Mouse (Mus musculus) kidney, postnatal 4 days (tissue): ENCODE measurements around the gene Nr2f6.

ENCODE experiments used
- DNase-seq, 2 experiments: peaks; one replicate each; pipeline ENCODE4 v3.0.0; 2021; ENCODE audit warnings: mixed read lengths in 2 of 2

Nr2f6 gene

GRCm38 (mm10) chr8:71388267-71388666, 6.5 kb upstream of the Nr2f6 start:
- DNase-seq: peak in 1 of 2 experiments; percentile 10

GRCm38 (mm10) chr8:71385212-71385835, 3.6 kb upstream of the Nr2f6 start:
- DNase-seq: peak in 1 of 2 experiments; percentile 31

GRCm38 (mm10) chr8:71383860-71384259, 2.1 kb upstream of the Nr2f6 start:
- peak in 1 of 2 experiments; percentile 47 for DNase-seq

GRCm38 (mm10) chr8:71383396-71383795, 1.6 kb upstream of the Nr2f6 start:
- DNase-seq: peak in 1 of 2 experiments; percentile 38

- peak; percentile 92 to 95 for DNase-seq
Observed at GRCm38 (mm10) chr8:71381971-71382961, 506 bp upstream of the Nr2f6 start.

- DNase-seq: peak; percentile 59 to 70
Observed at GRCm38 (mm10) chr8:71380178-71381171, 1.3 kb downstream of the Nr2f6 start.

- peak; percentile 42 to 64 for DNase-seq
Observed at GRCm38 (mm10) chr8:71379512-71380075, 2.2 kb downstream of the Nr2f6 start.

- DNase-seq: peak in 1 of 2 experiments; percentile 35
Observed at GRCm38 (mm10) chr8:71379008-71379407, 2.8 kb downstream of the Nr2f6 start.

GRCm38 (mm10) chr8:71376423-71377030, 5.2 kb downstream of the Nr2f6 start:
- DNase-seq: peak in 1 of 2 experiments; percentile 26

- DNase-seq: peak; percentile 80 to 90
Observed at GRCm38 (mm10) chr8:71375581-71376422, 6.0 kb downstream of the Nr2f6 start.

- DNase-seq: peak; percentile 71 to 81
Observed at GRCm38 (mm10) chr8:71374616-71375206, 7.0 kb downstream of the Nr2f6 start.

- DNase-seq: no peak
Observed at GRCm38 (mm10) chr8:71373000-71373399, 8.8 kb downstream of the Nr2f6 start.

GRCm38 (mm10) chr8:71372427-71372826, 9.3 kb downstream of the Nr2f6 start:
- DNase-seq: peak in 1 of 2 experiments; percentile 34

GRCm38 (mm10) chr8:71371236-71371848, 10.4 kb downstream of the Nr2f6 start, which contains the start of gene Ocel1:
Gene Ocel1 (plus strand): TSS chr8:71371298.
- peak; percentile 96 to 99 for DNase-seq

- DNase-seq: no peak
Observed at GRCm38 (mm10) chr8:71370711-71371235, 11.0 kb downstream of the Nr2f6 start.

- DNase-seq: no peak
Observed at GRCm38 (mm10) chr8:71369040-71369718, 12.6 kb downstream of the Nr2f6 start.

GRCm38 (mm10) chr8:71368366-71368765, 13.4 kb downstream of the Nr2f6 start:
- no peak for DNase-seq

GRCm38 (mm10) chr8:71367529-71368176, 14.1 kb downstream of the Nr2f6 start:
- peak in 1 of 2 experiments; percentile 29 for DNase-seq
